Mouse (Mus musculus) frontal cortex, adult (tissue): ENCODE results near the gene Fbln5.

Experiments used
- ATAC-seq: cut with Nextera tagmentation; 2 replicates; pipeline ENCODE4 v1.9.2; 2017; ENCODE audit warnings: mild to moderate bottlenecking, moderate library complexity, mixed read lengths; ENCODE audit not compliant: low TSS enrichment

Fbln5 gene

DNA sequence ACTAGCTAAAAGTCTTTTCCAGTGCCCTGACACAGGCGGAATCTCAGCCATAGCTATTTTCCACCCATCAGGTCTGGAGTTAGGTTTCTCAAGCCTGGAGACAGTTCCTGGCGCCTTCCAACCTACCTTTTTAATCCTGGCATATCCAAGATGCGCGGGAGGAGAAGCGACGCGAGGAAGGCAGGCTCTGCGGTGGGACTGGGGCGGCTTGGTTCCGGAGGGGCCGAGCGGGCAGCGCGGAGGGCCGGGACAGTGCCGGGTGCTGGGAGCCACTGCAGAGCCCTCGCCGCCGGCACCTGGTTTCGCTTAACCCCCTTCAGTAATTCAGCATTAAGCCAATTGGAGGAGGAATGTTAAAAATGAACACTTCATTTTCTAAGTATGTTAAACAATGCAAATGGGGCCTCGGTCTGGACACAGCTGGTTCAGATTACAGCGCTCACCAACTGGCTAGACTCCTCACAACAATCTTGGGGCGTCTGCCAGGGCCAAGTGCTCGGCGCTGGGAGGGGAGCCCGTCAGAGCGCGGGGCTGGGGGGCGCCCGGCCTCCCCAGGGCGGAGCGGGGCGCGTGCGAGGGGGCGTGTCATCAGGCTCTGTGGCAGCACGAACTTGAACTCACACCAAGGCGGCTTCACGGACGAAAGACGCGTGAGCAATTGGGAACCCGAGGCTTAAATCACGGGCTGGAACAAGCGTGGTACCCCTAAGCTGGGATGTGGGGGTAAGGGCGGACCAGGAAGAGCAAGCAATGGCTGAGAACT is at the start of gene Fbln5:
Gene Fbln5, minus strand, starts transcription at position 448 of the 763 bp plus-strand sequence.
- peak; percentile 69 for ATAC-seq

DNA sequence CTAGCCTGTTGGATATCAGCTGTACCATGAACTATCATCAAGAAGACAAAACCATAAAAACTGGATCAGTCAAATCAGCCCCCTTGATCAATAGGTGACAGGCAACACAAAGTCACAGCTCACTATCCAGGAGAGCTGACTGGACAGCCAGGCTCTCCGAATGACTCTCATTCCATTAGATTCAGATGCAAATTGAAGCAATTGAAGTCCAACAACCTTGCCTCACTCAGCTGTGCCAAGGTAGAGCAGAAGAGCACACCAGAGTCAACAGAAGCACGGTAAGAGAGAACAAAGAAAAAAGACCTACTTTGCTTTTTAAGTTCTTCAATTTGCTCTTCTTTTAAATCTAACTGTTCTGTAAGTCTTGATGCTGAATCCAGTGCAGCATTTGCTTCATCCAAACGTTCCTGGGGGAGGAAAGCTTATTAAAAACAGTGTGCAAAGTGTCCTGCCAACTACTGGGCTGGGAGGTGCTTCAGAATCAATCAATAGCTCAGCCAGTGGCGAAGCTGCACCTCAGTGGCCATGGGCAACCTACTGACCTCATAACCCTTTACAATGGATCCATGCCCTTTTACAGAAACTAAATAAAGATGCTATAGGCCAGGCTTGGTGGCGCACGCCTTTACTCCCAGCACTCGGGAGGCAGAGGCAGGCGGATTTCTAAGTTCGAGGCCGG is 43.6 kb upstream of the Fbln5 start:
- no peak for ATAC-seq

DNA sequence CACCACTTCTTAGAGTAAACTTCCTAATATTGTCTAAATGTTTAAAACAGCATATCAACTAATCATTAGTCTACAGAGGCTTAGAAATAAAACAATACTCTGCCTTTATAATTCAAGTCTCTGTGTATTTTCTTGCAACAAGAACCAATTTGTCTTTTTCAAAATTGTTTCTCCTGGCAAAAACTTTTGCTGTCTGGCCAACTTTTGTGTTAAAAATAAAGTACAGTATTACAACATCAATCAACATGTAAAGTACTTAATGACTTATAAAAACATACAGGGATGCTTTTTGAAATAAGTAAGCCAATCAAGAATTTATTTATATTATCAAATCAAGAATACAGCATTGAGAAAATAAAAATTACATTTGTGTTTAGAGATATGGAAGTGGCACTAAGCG is 41.4 kb upstream of the Fbln5 start:
- no peak for ATAC-seq

- ATAC-seq: no peak
These were observed 39.2 kb upstream of the Fbln5 start for GRCm38 (mm10) chr12:101858011-101858410.

GRCm38 (mm10) chr12:101854336-101854735 is 35.5 kb upstream of the Fbln5 start:
- no peak for ATAC-seq

DNA sequence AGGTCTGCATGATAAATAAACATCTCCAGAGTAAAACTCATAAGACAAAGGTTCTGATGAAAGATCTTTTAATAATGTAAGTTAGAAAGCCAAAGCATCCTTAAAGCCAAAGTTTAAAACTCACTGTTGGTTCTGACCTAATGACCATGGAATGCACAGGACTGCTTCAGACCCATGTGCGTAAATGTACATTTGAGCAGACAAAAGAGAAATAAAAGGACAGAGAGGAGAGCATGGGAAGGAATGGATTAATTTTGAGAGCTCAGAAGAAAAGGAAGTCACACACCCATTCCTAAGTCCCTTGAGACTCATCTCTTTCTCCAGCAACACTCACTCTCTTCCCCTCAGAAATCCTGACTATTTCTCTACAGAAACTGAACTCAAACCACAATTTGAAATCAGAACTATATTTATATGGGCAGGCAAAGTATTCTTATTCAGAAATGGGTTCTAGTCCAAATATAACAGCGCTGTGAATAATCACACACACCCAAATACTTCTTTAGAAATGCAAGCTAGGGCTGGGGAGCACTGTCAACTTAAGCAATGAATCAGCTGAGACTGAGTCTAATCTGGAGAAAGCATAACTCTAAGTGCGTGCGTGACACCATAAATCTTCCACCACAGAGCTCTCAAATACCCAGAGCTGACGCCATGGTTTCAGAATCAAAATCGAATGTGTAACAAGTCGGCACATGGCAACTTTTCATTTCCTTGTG is 33.1 kb upstream of the Fbln5 start:
- peak; percentile 90 for ATAC-seq

- no peak for ATAC-seq
These were observed 32.5 kb upstream of the Fbln5 start for GRCm38 (mm10) chr12:101851314-101851713.

DNA sequence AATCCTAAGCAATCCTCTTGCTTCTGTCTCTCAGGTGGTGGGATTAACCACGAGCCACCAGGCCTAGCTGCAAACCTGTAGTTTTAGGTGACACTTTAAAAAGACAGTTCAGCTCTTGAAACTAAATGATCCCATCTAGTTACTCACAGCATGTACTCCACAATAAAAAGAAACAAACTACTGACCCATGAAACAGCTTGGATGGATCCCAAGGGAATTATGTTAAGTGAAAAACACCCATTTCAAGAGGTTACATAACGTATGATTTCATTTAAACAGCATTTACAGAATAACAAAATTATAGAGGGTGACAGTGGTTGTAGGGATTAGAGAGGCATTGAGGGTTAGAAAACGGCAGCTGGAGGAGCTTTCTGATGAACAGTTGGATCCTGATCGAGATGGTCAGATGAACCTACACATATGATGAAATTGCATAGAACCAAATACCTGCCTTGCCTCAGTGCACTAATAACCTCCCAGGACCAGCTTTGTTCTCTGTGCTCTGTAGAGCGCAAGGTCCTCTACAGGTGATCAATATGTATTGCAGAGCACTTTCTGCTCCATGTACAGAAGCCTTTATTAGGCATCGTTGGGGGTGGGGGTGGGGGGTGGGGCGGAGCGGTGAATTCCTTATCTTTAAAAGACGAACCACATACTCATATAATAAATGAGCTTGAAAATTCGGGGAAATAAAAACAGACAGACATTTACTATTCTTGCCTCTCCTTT is 17.9 kb upstream of the Fbln5 start:
- ATAC-seq: no peak

- no peak for ATAC-seq
These were observed 15.9 kb upstream of the Fbln5 start for GRCm38 (mm10) chr12:101834715-101835114.

- no peak for ATAC-seq
These were observed 14.9 kb upstream of the Fbln5 start for GRCm38 (mm10) chr12:101833776-101834175.

- ATAC-seq: no peak
These were observed 14.3 kb upstream of the Fbln5 start for GRCm38 (mm10) chr12:101833115-101833506.

DNA sequence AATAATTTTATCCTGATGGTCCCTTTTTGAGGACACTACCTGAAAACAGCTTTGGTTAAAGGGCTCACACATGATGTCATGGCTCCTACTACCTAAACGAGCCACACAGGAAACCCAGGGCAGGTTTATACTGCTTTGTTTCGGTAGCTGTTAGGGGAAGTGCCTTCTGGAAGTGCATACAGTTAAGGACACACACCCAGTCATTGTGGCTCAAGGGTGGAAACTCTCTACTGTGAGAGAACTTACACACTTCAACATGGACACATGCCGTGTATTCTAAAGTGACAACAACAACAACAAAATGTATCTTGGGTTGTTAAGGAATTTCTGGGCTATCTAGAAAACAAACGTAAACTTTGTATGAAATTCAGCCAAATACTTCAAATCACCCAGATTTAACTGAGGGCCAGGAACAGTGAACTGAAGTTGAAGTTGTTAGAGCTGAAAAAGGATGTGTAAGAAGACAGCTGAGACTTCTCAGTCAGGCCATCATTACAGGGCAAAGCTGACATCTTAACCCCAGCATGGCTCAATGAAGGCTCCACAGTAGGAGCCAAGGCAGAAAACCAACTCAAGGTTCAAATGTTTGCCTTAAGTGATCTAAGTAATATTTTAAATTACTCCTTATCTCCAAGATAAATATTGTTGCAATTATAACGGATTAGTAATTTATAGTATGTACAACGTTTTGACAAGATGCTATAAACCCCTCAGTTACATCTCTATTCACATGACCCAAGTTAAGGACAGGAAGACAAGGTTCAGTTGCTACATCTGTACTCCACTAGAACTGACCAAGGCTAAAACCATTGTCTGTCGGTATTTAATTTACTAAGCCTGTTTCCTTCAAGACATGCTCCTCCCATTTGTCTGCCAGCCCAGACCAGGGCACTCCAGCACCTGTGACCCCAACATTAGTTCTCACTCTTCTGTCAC is 13.6 kb upstream of the Fbln5 start:
- ATAC-seq: no peak

- 0 out of 2 replicates have a peak, but pooled peaks have one; percentile 23 for ATAC-seq
These were observed 12.4 kb upstream of the Fbln5 start for GRCm38 (mm10) chr12:101831221-101831620.

DNA sequence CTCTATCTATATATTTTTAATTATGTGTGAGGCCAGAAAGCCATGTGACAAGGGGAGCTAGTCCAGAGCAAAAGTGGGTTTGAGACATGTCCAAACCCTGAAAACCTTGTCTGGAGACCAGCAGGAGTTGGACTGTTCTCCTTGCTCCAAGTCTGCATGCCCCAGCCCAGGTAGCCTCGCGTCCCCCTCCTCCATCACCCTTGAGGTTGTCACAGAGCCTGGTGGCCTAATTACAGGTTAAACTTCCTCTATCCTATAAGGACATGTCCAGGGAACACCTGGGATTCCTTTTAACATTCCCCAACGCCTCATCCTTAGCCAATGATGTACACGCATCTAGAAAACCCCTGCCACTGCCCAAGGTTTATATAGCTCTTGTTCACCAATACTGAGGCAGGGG is 4.3 kb upstream of the Fbln5 start:
- ATAC-seq: no peak

DNA sequence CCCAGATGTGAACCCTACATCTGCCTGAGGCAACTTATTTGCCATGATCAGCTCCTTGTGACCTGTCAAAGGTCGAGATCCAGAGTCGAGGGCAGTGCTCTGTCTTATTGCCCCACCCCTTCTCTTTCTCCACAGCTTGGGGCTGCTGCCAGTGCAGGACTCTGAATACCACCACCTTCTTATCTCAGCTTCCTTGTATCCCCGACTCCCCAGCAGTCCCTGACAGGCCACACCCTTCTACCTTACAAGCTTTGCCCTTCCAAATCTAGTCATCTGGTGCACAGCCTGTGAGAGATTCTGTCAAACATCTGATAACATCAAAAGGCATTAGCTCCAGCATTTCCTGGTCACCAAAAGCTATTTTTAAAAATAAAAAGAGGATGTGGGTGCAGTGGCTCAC is 2.7 kb upstream of the Fbln5 start:
- no peak for ATAC-seq

DNA sequence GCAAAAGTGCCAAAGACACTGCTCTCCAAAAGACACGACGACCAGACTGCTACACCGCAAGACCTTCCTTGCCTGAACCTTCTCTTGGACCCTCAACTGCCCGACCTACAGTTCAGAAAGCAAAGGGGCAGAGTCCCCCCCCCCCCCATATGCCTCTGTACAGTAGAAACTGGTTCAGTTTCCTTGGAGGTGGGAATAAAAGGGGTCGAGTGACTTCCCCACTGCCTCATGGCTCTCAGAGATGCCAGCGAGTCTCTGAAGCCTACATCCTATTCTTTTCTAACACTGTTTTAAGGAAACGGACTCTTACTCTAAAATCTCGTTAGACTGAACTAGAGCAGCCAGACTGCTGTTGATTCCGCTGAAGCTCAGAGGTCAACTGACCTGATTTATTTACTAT is 715 bp upstream of the Fbln5 start:
- no peak for ATAC-seq

DNA sequence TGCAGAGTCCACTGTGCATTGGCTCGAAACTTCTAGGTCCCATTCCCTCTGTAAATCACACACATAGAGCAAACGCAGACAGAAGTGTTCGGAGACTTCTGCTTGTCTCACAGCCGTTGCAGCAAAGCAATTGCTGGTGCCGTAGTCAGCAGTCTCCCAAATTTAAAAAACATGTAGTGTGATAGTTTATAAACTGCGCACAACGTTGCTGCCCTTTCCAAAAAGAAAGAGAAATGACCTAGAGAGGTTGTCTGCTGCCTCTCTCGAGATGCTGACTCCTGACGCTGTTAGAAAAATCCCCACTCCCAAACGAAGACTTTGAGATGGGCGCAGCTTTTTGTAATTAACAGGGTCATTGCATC is 628 bp downstream of the Fbln5 start:
- ATAC-seq: peak; percentile 51

- peak; percentile 32; the same call in 1 of the 2 replicates for ATAC-seq
These were observed 2.0 kb downstream of the Fbln5 start for GRCm38 (mm10) chr12:101816810-101817209.

DNA sequence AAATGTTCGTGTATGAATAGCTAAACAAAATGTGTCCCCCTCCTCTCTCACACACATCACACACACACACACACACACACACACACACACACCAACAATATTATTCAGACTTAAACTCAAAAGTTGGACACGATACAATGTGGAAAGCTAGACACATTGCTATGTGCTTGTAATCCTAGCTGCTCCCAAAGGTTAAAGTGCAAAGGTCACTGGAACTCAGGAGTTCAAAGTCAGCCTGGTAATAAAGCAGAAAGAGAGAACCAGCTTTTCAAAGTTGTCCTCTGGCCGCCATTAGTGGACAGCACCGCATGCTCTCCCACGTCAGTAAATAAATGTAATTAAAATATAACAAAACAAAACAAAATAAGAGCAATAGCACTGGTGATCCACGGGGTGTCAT is 3.1 kb downstream of the Fbln5 start:
- ATAC-seq: no peak

- no peak for ATAC-seq
These were observed 4.4 kb downstream of the Fbln5 start for GRCm38 (mm10) chr12:101814423-101814822.

DNA sequence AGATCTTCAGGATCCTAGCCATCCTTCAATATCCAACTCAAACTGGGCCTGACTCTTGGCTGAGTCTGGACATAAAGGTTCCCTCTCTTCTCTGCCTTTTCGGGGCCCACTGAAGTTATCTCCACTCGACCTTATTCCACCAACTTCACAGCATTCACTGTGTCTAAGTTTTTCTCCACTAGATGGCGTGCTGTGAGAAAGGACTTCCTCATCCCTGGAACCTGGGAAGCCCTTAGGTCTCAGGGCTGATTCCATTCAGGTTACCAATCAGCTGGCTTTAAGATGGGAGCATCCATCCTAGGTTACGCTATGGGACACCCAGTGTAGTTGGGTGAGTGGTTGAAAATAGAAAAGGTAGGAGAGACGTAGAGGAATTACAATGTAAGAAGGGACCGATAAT is 7.7 kb downstream of the Fbln5 start:
- ATAC-seq: peak; percentile 62
